Mouse (Mus musculus) spleen, adult 2 months (tissue): ENCODE measurements around the gene Eif2b2.

ENCODE experiments used
- CTCF ChIP-seq: fragments of 200-500 bp; IDR thresholded peaks from 2 replicates; pipeline ENCODE4 v1.5.1; 2011; ENCODE audit warnings: mild to moderate bottlenecking, inconsistent platforms; ENCODE audit not compliant: insufficient read depth, insufficient read length, insufficient replicate concordance; ENCODE audit errors: extremely low read depth
- POLR2A ChIP-seq: fragments of 200-500 bp; IDR thresholded peaks from 2 replicates; pipeline ENCODE4 v1.6.1; 2011; ENCODE audit warnings: low read depth, low read length, inconsistent platforms

- TF ChIP-seq POLR2A: no peak
- no peak for TF ChIP-seq CTCF
These were observed 617 bp downstream of the Eif2b2 start for GRCm38 (mm10) chr12:85219905-85220290.
